Mouse (Mus musculus): ENCODE results near the gene Nelfa. TPM values are rescaled to one million over a fixed set of nuclear protein-coding genes. Genes with fewer than 3 reads are reported as not detected.
A peak's percentile ranks its signal among the peaks of the same experiment; 100 is the strongest.
"Not testable (repeated sequence)": the region's sequence is repeated elsewhere in the genome, so short reads cannot be mapped to it uniquely, and the experiment has no call there.

Nelfa gene
- 33.8 and 43.9 TPM in 2 replicates for polyA plus RNA-seq (2015; fragmentation: Nextera tagmentation; extraction: Ambion mirVana)

DNA sequence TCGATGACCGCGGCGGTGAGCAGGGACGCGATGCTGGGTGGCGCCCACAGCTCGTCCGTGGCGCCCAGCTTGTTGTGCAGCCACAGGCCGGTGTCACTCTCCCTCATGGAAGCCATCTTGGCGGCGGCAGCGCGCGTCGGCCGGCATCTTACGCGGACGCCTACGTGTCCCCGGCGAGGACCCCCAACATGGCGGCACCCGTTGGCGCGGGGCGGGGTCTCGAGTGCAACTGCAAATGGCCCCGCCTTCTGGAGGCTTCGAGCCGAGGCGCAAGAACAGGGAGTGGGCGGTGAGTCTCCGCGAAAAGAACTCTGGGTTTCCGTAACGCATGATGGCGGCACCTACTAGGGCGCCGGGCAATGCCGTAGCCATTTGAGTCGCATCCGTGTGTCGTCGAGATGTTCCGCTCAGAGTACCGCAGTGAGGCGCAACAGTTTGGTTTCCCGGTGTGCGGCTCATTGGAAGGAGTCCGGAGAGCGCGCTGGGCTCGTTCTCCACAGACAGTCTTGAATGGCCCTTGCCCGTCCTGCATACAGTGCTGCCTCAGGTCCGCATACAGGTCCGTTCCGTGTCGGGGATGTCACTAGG lies at the start of gene Nelfa:
Gene Nelfa, minus strand, starts transcription at position 294 of the 588 bp plus-strand sequence.
- Histone ChIP-seq H3K9ac (replicated peaks) (peak within 1 kb of the TSS; percentile 82), H3K27me3 (replicated peaks) (no peaks in the 10 kb centered on the region), H3K27ac (replicated peaks) (peak within 1 kb of the TSS; percentile 93), H3K4me1 (peaks cover 26% of the 10 kb centered on the region), H3K4me3 (replicated peaks) (peak within 1 kb of the TSS; percentile 74), H3K9me3 (replicated peaks) (no peaks in the 10 kb centered on the region), H3K36me3 (0 out of 2 replicates have a peak, but pooled peaks cover 8% of the 10 kb centered on the region), H3K4me2 (peak within 1 kb of the TSS; percentile 70)
- whole genome bisulfite sequencing = under 1% methylated on average over 61 of the region's 61 CpGs
- peak; percentile 98 for ATAC-seq (ENCODE audit: low FRiP score)

DNA sequence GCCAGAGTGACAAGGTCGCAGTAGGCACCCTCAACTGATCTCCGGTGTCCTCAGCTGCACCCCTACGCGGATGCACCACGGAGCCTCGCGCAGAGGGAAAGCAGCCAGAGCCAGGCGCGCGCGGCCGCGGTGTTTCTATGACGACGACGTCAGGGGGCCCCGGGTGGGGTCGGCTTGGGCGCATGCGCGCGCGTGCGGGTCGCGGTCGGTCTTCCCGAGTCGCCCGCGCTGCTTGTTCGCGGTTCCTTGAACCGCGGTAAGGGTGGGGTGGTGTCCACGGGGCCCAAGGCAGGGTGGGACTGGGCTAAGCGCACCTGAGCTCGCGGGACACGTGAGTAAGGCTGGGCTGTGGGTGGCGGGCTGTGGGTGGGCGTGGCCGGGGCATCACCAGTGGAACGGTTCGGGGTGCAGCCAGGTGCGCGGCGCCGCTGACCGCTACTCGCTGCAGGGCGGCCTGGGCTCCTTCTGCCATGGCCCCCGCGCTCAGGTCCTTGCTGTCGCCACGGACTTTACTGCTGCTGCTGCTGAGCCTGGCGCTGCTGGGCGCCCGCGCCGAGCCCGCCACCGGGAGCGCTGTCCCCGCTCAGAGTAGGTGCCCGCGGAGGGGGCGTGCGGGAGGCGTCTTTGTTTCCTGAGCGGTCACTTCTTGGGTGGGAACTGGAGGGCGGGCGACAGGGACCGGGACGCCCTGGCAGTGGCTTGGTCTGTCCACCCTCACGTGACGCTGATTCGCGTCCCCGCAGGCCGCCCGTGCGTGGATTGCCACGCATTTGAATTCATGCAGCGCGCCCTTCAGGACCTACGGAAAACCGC lies 47.3 kb upstream of the Nelfa start, which contains the start of gene Gm1673:
Gene Gm1673, plus strand, starts transcription at position 125 of the 813 bp plus-strand sequence.
- WGBS = under 1% methylated on average over 87 of the region's 88 CpGs
- ATAC-seq (ENCODE audit: low FRiP score) = peak; percentile 90

DNA sequence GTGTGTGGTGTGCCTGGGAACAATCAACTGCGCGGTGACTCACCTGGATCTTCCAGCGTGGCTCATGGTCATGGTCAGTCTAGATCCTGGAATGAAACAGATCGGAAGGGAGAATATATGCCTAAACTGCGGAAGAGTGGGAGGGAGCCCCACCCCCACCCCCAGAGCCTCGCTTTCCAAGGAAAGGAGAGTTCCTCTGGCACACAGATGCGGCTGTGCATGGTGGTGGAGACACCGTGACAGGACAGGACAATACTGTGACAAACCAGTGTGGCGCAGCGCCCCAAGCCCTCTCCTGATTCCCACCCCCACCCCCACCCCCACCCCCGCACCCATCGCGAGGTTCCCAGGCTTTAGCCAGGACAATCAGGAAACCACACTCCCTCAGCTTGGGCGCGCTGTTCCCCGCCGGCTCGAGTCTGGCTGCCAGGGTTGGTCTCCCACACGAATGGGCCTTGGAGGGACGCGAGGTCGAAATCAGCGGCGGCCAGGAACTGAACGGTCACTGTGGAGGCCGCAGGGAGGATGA lies 46.6 kb upstream of the Nelfa start:
- H3K4me3 ChIP-seq (replicated peaks) = peak overlapping the region; percentile 86
- no peaks in the 10 kb centered on the region for H3K27me3 ChIP-seq (replicated peaks)
- H3K4me1 ChIP-seq = peaks cover 47% of the 10 kb centered on the region
- H3K36me3 ChIP-seq = peaks cover 19% of the 10 kb centered on the region
- no peaks in the 10 kb centered on the region for H3K9me3 ChIP-seq (replicated peaks)
- H3K4me2 ChIP-seq = peak overlapping the region; percentile 75
- H3K27ac ChIP-seq (replicated peaks) = peak overlapping the region; percentile 95
- H3K9ac ChIP-seq (replicated peaks) = peak overlapping the region; percentile 96
- peak; percentile 58 for ATAC-seq (ENCODE audit: low FRiP score)
- 4% methylated on average over 26 of the region's 26 CpGs for WGBS

More for the DNA sequence above, 47.3 kb upstream of the Nelfa start, which contains the start of gene Gm1673:
- Histone ChIP-seq H3K4me1 (peaks cover 47% of the 10 kb centered on the region), H3K4me3 (replicated peaks) (peak within 1 kb of the TSS; percentile 86), H3K9ac (replicated peaks) (peak within 1 kb of the TSS; percentile 96), H3K27ac (replicated peaks) (peak within 1 kb of the TSS; percentile 95), H3K4me2 (peak within 1 kb of the TSS; percentile 75), H3K27me3 (replicated peaks) (no peaks in the 10 kb centered on the region), H3K9me3 (replicated peaks) (no peaks in the 10 kb centered on the region), H3K36me3 (peaks cover 19% of the 10 kb centered on the region)

DNA sequence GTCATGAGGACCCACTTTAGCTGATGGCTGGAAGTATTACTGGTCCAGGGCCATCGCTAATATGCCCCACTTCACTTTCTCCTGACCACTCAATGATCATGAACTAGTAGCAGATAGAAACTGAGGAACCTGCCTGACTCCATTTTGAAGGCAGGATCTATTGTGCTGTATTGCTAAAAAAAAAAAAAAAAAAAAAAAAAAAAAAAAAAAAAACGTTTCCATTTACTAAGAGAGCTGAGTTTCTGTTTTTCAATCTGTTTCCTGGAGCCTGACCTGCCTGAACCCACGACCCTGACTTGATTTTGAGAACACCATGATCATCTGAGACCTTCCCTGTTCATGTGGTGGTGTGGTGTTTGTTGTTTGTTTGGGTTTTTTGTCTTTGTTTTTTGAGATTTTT lies 40.1 kb upstream of the Nelfa start:
- Histone ChIP-seq H3K4me2 (no peak overlapping the region), H3K9me3 (replicated peaks) (no peaks in the 10 kb centered on the region), H3K9ac (replicated peaks) (no peak overlapping the region), H3K36me3 (peaks cover 3% of the 10 kb centered on the region; the same call in 1 of the 2 replicates), H3K27ac (replicated peaks) (no peak overlapping the region), H3K27me3 (replicated peaks) (no peaks in the 10 kb centered on the region), H3K4me3 (replicated peaks) (no peak overlapping the region), H3K4me1 (0 out of 2 replicates have a peak, but pooled peaks cover 2% of the 10 kb centered on the region)
- 43% methylated on average over 3 of the region's 3 CpGs for WGBS
- no peak for ATAC-seq (ENCODE audit: low FRiP score)

DNA sequence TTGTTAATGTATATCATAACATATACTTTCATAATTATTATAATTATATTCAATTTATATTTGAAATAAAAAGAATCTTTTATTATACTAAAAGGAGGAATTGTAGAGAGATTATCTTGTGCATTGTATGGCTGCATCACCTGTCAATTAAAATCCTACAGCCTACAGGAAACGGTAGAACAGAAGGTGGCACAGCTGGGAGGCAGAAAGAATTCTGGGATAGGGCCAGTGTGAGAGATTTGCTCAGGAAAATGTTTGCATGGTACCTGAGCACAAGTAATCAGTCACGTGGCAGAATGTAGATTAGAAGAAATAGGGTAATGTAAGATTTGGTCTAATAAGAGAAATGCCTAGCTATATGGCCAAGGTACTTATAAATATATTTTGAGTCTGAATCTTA lies 38.5 kb upstream of the Nelfa start:
- H3K36me3 ChIP-seq = peaks cover 3% of the 10 kb centered on the region; the same call in 1 of the 2 replicates
- no peak overlapping the region for H3K27ac ChIP-seq (replicated peaks)
- H3K9ac ChIP-seq (replicated peaks) = no peak overlapping the region
- no peaks in the 10 kb centered on the region for H3K4me1 ChIP-seq
- H3K4me2 ChIP-seq = no peak overlapping the region
- H3K9me3 ChIP-seq (replicated peaks) = no peaks in the 10 kb centered on the region
- H3K4me3 ChIP-seq (replicated peaks) = no peak overlapping the region
- no peak for ATAC-seq (ENCODE audit: low FRiP score)
- no peaks in the 10 kb centered on the region for H3K27me3 ChIP-seq (replicated peaks)
- 56% methylated on average over 2 of the region's 2 CpGs for WGBS

DNA sequence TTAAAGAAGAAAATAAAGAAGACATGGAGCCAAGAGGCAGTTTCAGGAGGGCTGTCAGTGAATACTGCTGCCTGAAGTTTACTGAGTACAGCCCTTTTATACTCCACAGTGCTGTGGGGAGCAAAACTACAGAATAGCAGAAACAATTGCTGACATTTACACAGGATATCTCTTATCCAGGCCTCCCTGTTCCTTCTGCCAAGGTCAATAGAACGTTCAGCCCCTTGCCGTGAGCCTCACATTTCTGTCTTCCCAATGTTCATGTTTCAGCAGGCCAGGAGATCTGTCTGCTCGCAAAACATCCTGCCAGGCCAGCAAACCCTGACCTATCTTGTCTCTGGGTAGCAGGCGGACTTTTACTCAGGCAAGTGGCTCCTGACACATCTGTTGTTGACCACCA lies 23.2 kb upstream of the Nelfa start:
- Histone ChIP-seq H3K36me3 (no peaks in the 10 kb centered on the region), H3K9me3 (replicated peaks) (no peaks in the 10 kb centered on the region), H3K4me2 (no peak overlapping the region), H3K27me3 (replicated peaks) (no peaks in the 10 kb centered on the region), H3K9ac (replicated peaks) (no peak overlapping the region), H3K4me3 (replicated peaks) (no peak overlapping the region), H3K27ac (replicated peaks) (no peak overlapping the region), H3K4me1 (no peaks in the 10 kb centered on the region)
- ATAC-seq (ENCODE audit: low FRiP score) = no peak
- 77% methylated on average over 4 of the region's 4 CpGs for WGBS

DNA sequence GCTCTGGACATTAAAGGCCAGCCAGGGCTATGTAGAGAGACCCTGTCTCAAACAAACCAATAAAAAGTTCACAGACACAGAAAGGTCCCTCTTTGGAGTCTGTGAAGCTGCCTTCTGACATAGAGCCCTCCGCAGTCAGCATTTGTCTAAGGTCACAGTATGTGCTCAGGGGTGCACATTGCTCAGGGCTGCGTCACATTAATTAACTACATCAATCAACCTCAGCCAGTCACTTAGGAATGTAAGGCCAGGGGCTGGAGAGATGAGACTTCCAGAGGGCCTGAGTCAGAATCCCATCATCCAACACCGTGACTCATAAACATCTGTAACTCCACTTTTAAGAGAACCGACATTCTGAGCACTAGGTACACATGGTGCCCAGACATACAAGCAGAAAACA lies 19.7 kb upstream of the Nelfa start:
- ATAC-seq (ENCODE audit: low FRiP score) = no peak
- H3K4me1 ChIP-seq = no peaks in the 10 kb centered on the region
- no peak overlapping the region for H3K4me3 ChIP-seq (replicated peaks)
- H3K27ac ChIP-seq (replicated peaks) = no peak overlapping the region
- WGBS = 81% methylated on average over 4 of the region's 4 CpGs
- H3K9me3 ChIP-seq (replicated peaks) = no peaks in the 10 kb centered on the region
- no peak overlapping the region for H3K4me2 ChIP-seq
- no peak overlapping the region for H3K9ac ChIP-seq (replicated peaks)
- H3K27me3 ChIP-seq (replicated peaks) = no peaks in the 10 kb centered on the region
- H3K36me3 ChIP-seq = no peaks in the 10 kb centered on the region

DNA sequence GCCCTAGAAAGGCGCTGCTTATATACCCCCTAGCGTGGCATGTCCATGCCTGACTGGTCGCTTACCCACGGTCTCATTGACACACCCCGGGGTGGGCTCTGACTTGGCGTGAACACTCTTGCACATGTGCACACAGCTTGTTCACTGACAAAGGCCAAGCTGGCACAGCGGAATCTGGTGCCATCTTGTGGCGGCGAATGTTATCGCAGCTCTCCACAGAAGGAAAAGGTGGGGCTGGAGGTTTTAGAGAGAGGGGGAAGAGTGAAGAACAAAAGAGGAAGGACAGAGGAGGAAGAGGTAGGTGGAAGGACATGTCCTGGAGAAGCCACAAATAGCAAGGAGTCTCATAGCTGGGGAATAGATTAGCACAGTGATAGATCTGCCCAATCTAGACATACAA lies 18.1 kb upstream of the Nelfa start:
- Histone ChIP-seq H3K9me3 (replicated peaks) (no peaks in the 10 kb centered on the region), H3K9ac (replicated peaks) (no peak overlapping the region), H3K4me1 (no peaks in the 10 kb centered on the region), H3K4me2 (peak overlapping the region; percentile 34), H3K4me3 (replicated peaks) (peak overlapping the region; percentile 26), H3K27me3 (replicated peaks) (no peaks in the 10 kb centered on the region), H3K27ac (replicated peaks) (no peak overlapping the region), H3K36me3 (no peaks in the 10 kb centered on the region)
- WGBS = 30% methylated on average over 10 of the region's 10 CpGs
- peak; percentile 73 for ATAC-seq (ENCODE audit: low FRiP score)

DNA sequence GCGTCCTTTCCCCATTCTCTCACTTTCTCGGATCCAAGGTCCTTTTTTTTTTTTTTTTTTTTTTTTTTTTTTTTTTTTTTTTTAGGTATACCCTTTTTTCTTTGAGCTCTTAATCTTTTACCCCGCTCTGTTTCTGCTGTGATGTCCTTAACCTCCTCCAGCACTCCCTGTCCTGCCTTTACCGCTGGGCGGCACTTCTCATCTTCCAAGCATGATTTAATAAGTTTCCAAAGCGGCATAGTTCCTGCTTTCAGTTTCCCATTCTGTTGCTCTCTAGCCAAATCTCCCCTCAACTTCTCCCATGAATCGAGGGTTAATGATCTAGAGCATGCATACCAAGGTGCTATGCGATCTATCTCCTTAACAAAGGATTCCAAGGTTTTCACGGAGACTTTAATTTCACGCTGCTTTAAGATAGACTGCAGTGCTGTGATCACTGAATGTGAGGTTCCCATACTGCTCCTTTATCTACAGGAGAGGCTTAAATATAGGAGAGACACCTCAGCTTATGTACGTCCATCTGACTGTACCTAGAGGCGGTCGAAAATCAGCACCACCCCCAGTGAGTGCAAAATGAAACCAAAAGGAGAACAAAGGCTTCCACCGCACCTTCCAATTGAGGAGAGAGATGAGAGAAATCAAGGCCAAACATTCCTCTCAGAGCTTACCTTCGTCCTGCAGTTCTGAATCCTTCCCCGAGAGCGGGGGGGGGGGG lies 17.4 kb upstream of the Nelfa start:
- H3K4me2 ChIP-seq = peak overlapping the region; percentile 34
- no peaks in the 10 kb centered on the region for H3K9me3 ChIP-seq (replicated peaks)
- no peaks in the 10 kb centered on the region for H3K27me3 ChIP-seq (replicated peaks)
- WGBS = 84% methylated on average over 17 of the region's 17 CpGs
- no peak overlapping the region for H3K9ac ChIP-seq (replicated peaks)
- no peak for ATAC-seq (ENCODE audit: low FRiP score)
- no peaks in the 10 kb centered on the region for H3K36me3 ChIP-seq
- no peaks in the 10 kb centered on the region for H3K4me1 ChIP-seq
- peak overlapping the region; percentile 26 for H3K4me3 ChIP-seq (replicated peaks)
- no peak overlapping the region for H3K27ac ChIP-seq (replicated peaks)

DNA sequence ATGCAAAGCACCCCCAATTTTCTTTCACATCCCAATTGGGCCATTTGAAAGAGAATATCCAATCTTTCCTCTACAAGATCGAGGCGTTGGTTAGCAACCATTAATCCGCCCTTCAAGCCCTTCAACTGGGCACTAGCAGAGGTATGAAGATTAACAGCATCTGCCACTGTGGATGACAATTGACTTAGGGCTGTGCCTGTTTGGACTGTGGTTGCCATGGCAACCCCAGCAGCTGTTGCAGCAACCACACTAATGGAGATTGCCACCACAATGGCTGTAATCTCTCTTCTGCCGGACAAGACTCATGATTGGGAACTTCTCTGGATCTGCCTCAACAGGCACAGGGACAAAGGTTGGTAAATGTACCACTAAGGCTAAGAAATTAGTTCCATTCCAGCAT lies 12.1 kb upstream of the Nelfa start:
- Histone ChIP-seq H3K9me3 (replicated peaks) (0 out of 2 replicates have a peak, but pooled peaks cover 8% of the 10 kb centered on the region), H3K27me3 (replicated peaks) (no peaks in the 10 kb centered on the region), H3K9ac (replicated peaks) (no peak overlapping the region), H3K27ac (replicated peaks) (no peak overlapping the region), H3K4me3 (replicated peaks) (no peak overlapping the region), H3K4me1 (no peaks in the 10 kb centered on the region), H3K4me2 (no peak overlapping the region), H3K36me3 (peaks cover 7% of the 10 kb centered on the region; the same call in 1 of the 2 replicates)
- ATAC-seq (ENCODE audit: low FRiP score) = no peak
- WGBS = 52% methylated on average over 4 of the region's 4 CpGs

DNA sequence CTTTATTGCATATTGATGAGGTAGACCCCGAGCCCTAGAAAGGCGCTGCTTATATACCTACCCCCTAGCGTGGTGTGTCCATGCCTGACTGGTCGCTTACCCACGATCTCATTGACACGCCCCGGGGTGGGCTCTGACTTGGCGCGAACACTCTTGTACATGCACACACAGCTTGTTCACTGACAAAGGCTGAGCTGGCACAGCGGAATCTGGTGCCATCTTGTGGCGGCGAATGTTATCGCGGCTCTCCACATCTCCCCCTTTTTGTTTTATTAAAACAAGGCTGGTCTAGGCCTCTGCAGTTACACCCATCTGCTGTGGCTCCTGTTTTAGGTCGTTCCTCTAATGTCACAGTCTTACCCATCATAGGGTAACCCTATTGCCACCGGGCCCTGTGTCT lies 10.8 kb upstream of the Nelfa start:
- WGBS = 84% methylated on average over 16 of the region's 16 CpGs

More for the DNA sequence above, 10.8 kb upstream of the Nelfa start:
- not testable (repeated sequence) for H3K4me1 ChIP-seq; H3K4me2 ChIP-seq; H3K27ac ChIP-seq (replicated peaks); H3K9ac ChIP-seq (replicated peaks); H3K36me3 ChIP-seq; H3K4me3 ChIP-seq (replicated peaks); ATAC-seq (ENCODE audit: low FRiP score); H3K27me3 ChIP-seq (replicated peaks)
- H3K9me3 ChIP-seq (replicated peaks) = 0 out of 2 replicates have a peak, but pooled peaks cover 11% of the 10 kb centered on the region
